ENCODE assay signal across 1 mouse cellular context in genomic region chr11:60772161-60772560, GRCm38 (mm10).
TF ChIP-seq lines count a peak whose summit lies in the region.

No protein-coding gene starts in this region.

TF ChIP-seq in CH12.LX, 34 proteins besides CTCF, POLR2A, EP300 and RAD21:
- no peak for TF ChIP-seq HCFC1 (IDR thresholded peaks at IDR 0.05; ENCODE audit: low read depth, low read length)
- TF ChIP-seq USF2 (conservative IDR thresholded peaks at IDR 0.05; ENCODE audit: low read depth, low read length), result no peak
- TF ChIP-seq USF1 (IDR thresholded peaks at IDR 0.05; ENCODE audit: low read depth, low read length), result no peak
- no peak for TF ChIP-seq ZC3H11A (IDR thresholded peaks at IDR 0.05; ENCODE audit: low read depth, low read length)
- no peak for TF ChIP-seq MAFK (IDR thresholded peaks at IDR 0.05; ENCODE audit: insufficient replicate concordance, low read length)
- no peak for TF ChIP-seq TCF12 (IDR thresholded peaks at IDR 0.05; ENCODE audit: low read depth, low read length)
- 0 out of 2 replicates have a peak, but pooled peaks have one; percentile 59 for TF ChIP-seq MYC (IDR thresholded peaks at IDR 0.05; ENCODE audit: low read depth, low read length)
TF ChIP-seq in CH12.LX: peak in this region for 1.
